10 mouse cellular contexts compared by ENCODE assay signal in the genomic region with DNA sequence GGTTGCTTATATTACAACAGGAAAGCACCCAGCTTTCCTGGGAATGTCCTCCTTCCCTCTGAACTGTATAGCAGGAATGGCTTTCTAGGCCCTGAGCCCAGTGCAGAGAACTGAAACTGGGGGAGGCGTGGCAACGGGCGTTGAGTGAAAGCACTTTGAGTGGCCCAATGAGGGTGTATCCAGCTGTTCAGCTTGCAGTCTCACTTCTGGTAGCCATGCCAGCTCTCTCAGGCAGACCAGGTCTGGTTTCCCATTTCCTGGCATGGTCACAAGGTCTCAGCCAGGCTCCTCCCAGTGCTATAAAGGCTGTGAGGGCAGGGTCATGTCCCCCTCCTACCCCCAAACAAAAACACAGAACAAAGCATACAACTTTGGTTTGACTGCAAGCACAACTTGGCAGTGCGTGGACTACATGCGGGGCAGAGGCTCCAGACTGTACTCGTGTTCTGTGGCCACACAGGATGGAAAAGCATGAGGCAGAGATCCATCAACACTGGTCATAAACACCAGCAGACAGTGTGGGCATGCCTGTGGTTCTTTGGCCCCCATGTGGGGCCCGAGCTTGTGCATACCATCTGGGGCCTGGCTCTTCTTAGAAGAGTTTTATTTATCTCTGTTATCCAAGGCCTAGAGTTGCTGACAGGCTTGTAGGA.
DNase-seq lines count a peak whose midpoint lies in the region; ATAC-seq and TF ChIP-seq lines count a peak whose summit lies in the region.
"Had no signal": no experiment of that assay in that cellular context is flagged by ENCODE, and none has a peak within 500 bp of the region (broad histone marks: within the 10 kb centered on the region; RNA-seq: fewer than 3 reads in every experiment).

No protein-coding gene starts in this region.

- H3K27ac ChIP-seq in kidney, postnatal 0 days = no peak overlapping the region
- H3K27ac ChIP-seq in intestine, embryonic 15.5 days = 0 out of 2 replicates have a peak overlapping the region, but pooled peaks have one; percentile 24
- H3K27ac ChIP-seq: heart, embryonic 13.5 days had no signal

- 0 out of 2 replicates have a peak, but pooled peaks have one; percentile 34 for ATAC-seq in kidney, postnatal 0 days (replicated peaks; ENCODE audit: low FRiP score, low read depth)
- ATAC-seq in common myeloid progenitor, adult 5-6 weeks (replicated peaks; ENCODE audit: low read depth, poor library complexity, severe bottlenecking) = peak; percentile 40
- peak; percentile 49; the same call in 1 of the 2 replicates for ATAC-seq in intestine, embryonic 15.5 days
- ATAC-seq in megakaryocyte progenitor cell, adult 5-6 weeks (replicated peaks; ENCODE audit: poor library complexity) = peak; percentile 57

- no peak overlapping the region for H3K9ac ChIP-seq in kidney, postnatal 0 days (ENCODE audit: low read depth, low read length)
- no peak overlapping the region for H3K9ac ChIP-seq in intestine, embryonic 15.5 days

- no peak overlapping the region for H3K4me2 ChIP-seq in kidney, postnatal 0 days (ENCODE audit: low read length)
- H3K4me2 ChIP-seq in intestine, embryonic 15.5 days (replicated peaks) = no peak overlapping the region

- H3K4me3 ChIP-seq in kidney, postnatal 0 days (replicated peaks; ENCODE audit: low read depth, low read length) = no peak overlapping the region
- no peak overlapping the region for H3K4me3 ChIP-seq in intestine, embryonic 15.5 days (replicated peaks)
- H3K4me3 ChIP-seq: heart, embryonic 13.5 days had no signal

- TF ChIP-seq CTCF in kidney, postnatal 0 days (IDR thresholded peaks at IDR 0.05; ENCODE audit: low read depth) = no peak

- no peaks in the 10 kb centered on the region for H3K36me3 ChIP-seq in kidney, postnatal 0 days (ENCODE audit: insufficient read depth, low read length)
- no peaks in the 10 kb centered on the region for H3K36me3 ChIP-seq in intestine, embryonic 15.5 days
- H3K36me3 ChIP-seq: heart, embryonic 13.5 days had no signal

- no peaks in the 10 kb centered on the region for H3K9me3 ChIP-seq in kidney, postnatal 0 days (replicated peaks; ENCODE audit: low read length)
- H3K9me3 ChIP-seq in intestine, embryonic 15.5 days = no peaks in the 10 kb centered on the region
- H3K9me3 ChIP-seq: heart, embryonic 13.5 days had no signal

- 52% methylated on average over 7 of the region's 7 CpGs for WGBS in kidney, postnatal 0 days
- 49% methylated on average over 7 of the region's 7 CpGs for WGBS in intestine, embryonic 15.5 days

- peaks cover 10% of the 10 kb centered on the region; the same call in 1 of the 2 replicates for H3K4me1 ChIP-seq in kidney, postnatal 0 days (replicated peaks; ENCODE audit: insufficient read depth, low read length)
- H3K4me1 ChIP-seq in intestine, embryonic 15.5 days (replicated peaks) = peaks cover 15% of the 10 kb centered on the region; the same call in 1 of the 2 replicates

- H3K27me3 ChIP-seq in kidney, postnatal 0 days (ENCODE audit: insufficient read depth, low read length) = no peaks in the 10 kb centered on the region
- H3K27me3 ChIP-seq in intestine, embryonic 15.5 days (replicated peaks) = no peaks in the 10 kb centered on the region
- H3K27me3 ChIP-seq: heart, embryonic 13.5 days had no signal

- peak; percentile 52 for DNase-seq in kidney, postnatal 0 days (ENCODE audit: low spot score)
- no peak for DNase-seq in kidney, adult 9 months
- no peak for DNase-seq in frontal cortex, postnatal 25 days (ENCODE audit: low spot score in 2 of 2)
- no peak for DNase-seq in kidney, postnatal 36 days
- DNase-seq in urinary bladder, postnatal 10 days (ENCODE audit: low spot score) = no peak
- DNase-seq: cerebellum, adult 8-10 months had no signal
